18 mouse cellular contexts compared by ENCODE assay signal in the genomic region with DNA sequence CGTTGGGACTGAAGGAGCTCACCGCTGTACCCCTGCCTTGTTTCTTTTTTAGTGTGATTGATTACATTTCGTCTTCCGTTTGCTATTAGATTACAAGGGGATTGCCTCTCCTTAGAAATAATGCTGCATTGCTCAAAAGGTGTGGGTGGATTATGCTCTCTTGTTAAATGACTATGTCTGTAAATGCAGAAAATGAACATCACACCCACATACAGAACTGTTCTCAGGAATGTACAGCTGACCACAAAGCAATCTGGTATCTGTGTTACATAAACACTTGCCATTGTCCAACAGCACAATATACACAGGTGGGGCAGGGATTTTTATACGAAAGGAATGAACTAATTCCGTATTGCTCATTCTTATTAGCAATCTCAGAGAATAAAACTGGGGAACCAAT.
"Had no signal": no experiment of that assay in that cellular context is flagged by ENCODE, and none has a peak within 500 bp of the region (broad histone marks: within the 10 kb centered on the region; RNA-seq: fewer than 3 reads in every experiment).

No protein-coding gene starts in this region.

- H3K27ac ChIP-seq: midbrain, embryonic 10.5 days; midbrain, embryonic 12.5 days; neural tube, embryonic 13.5 days; neural tube, embryonic 15.5 days had no signal

- H3K4me3 ChIP-seq: midbrain, embryonic 10.5 days; midbrain, embryonic 12.5 days; myocyte; neural tube, embryonic 13.5 days; neural tube, embryonic 15.5 days had no signal

- H3K9ac ChIP-seq: lung, embryonic 14.5 days; midbrain, embryonic 12.5 days; neural tube, embryonic 13.5 days; neural tube, embryonic 15.5 days had no signal

- DNase-seq: lung, embryonic 14.5 days; lung, postnatal 10 days; lung, postnatal 4 days; midbrain, embryonic 14.5 days; retina, postnatal 1 day; right cerebral cortex, adult 18-20 months; right cerebral cortex, postnatal 25 days; right cerebral cortex, postnatal 4 days; spleen, adult 18-20 months; thymus, adult 18-20 months; thymus, postnatal 14 days; thymus, postnatal 36 days had no signal

- H3K9me3 ChIP-seq: midbrain, embryonic 10.5 days; midbrain, embryonic 12.5 days; neural tube, embryonic 13.5 days; neural tube, embryonic 15.5 days had no signal

- H3K27me3 ChIP-seq: midbrain, embryonic 12.5 days; neural tube, embryonic 13.5 days; neural tube, embryonic 15.5 days had no signal

- H3K36me3 ChIP-seq: midbrain, embryonic 10.5 days; midbrain, embryonic 12.5 days; neural tube, embryonic 13.5 days; neural tube, embryonic 15.5 days had no signal

- H3K4me2 ChIP-seq: lung, embryonic 14.5 days; midbrain, embryonic 12.5 days; neural tube, embryonic 13.5 days; neural tube, embryonic 15.5 days had no signal

- ATAC-seq: midbrain, embryonic 16.5 days had no signal

- H3K4me1 ChIP-seq: midbrain, embryonic 10.5 days; midbrain, embryonic 12.5 days; neural tube, embryonic 13.5 days; neural tube, embryonic 15.5 days had no signal
